Mouse (Mus musculus) limb, embryonic 13.5 days (tissue): ENCODE measurements around the gene Olfr645. TPM values are rescaled to one million over a fixed set of nuclear protein-coding genes. Genes with fewer than 3 reads are reported as not detected.

Experiments
- polyA plus RNA-seq: library from polyadenylated mRNA; unstranded; fragments of >200 nt; fragmentation: Nextera tagmentation; extraction: Ambion mirVana; gene quantifications from 2 replicates; pipeline ENCODE4 v1.2.1, GENCODE M21; 2015

The Olfr645 gene
- polyA plus RNA-seq, 1 experiment from 2014 or later, result not detected

Other genes starting within 250 kb of the Olfr645 start
- gene Hbb-bh2, start 244.9 kb downstream of the Olfr645 start, polyA plus RNA-seq, result not detected in 2 replicates
- gene Hbb-bh1, start 242.3 kb downstream of the Olfr645 start, polyA plus RNA-seq, result 61.1 and 82.5 TPM in 2 replicates
- 6,754 and 6,825 TPM in 2 replicates for gene Hbb-y, start 232.2 kb downstream of the Olfr645 start, polyA plus RNA-seq
- gene Olfr66, start 199.2 kb downstream of the Olfr645 start, polyA plus RNA-seq, result not detected in 2 replicates
- not detected in 2 replicates for gene Olfr64, start 191.0 kb downstream of the Olfr645 start, polyA plus RNA-seq
- not detected in 2 replicates for gene Olfr65, start 182.0 kb downstream of the Olfr645 start, polyA plus RNA-seq
- gene Olfr631, start 156.6 kb downstream of the Olfr645 start, polyA plus RNA-seq, result not detected in 2 replicates
- gene Olfr632, start 151.1 kb downstream of the Olfr645 start, polyA plus RNA-seq, result not detected in 2 replicates
- gene Olfr633, start 141.0 kb downstream of the Olfr645 start, polyA plus RNA-seq, result not detected in 2 replicates
- gene Olfr635, start 114.3 kb downstream of the Olfr645 start, polyA plus RNA-seq, result not detected in 2 replicates
- gene Olfr638, start 86.7 kb downstream of the Olfr645 start, polyA plus RNA-seq, result not detected in 2 replicates
- 0.04 TPM in 1 of 2 replicates, not detected in the other for gene Olfr639, start 68.2 kb downstream of the Olfr645 start, polyA plus RNA-seq
- not detected in 2 replicates for gene Olfr640, start 59.9 kb downstream of the Olfr645 start, polyA plus RNA-seq
- not detected in 2 replicates for gene Olfr641, start 50.0 kb downstream of the Olfr645 start, polyA plus RNA-seq
- gene Olfr642, start 32.8 kb downstream of the Olfr645 start, polyA plus RNA-seq, result not detected in 2 replicates
- not detected in 2 replicates for gene 4930516K23Rik, start 24.0 kb downstream of the Olfr645 start, polyA plus RNA-seq
- 0.05 TPM in 1 of 2 replicates, not detected in the other for gene Olfr644, start 13.6 kb downstream of the Olfr645 start, polyA plus RNA-seq
- not detected in 2 replicates for gene Olfr646, start 19.4 kb upstream of the Olfr645 start, polyA plus RNA-seq
- gene Ubqln5, start 44.4 kb upstream of the Olfr645 start, polyA plus RNA-seq, result not detected in 2 replicates
- not detected in 2 replicates for gene Olfr643, start 51.9 kb upstream of the Olfr645 start, polyA plus RNA-seq
- gene Ubqln3, start 57.8 kb upstream of the Olfr645 start, polyA plus RNA-seq, result not detected in 2 replicates
- gene Ubqlnl, start 65.1 kb upstream of the Olfr645 start, polyA plus RNA-seq, result not detected in 2 replicates
- gene Olfm5, start 79.4 kb upstream of the Olfr645 start, polyA plus RNA-seq, result not detected in 2 replicates
- gene Olfr648, start 97.9 kb upstream of the Olfr645 start, polyA plus RNA-seq, result 0.13 and 0.22 TPM in 2 replicates
- gene Olfr649, start 110.5 kb upstream of the Olfr645 start, polyA plus RNA-seq, result not detected in 2 replicates
- gene Trim6, start 133.3 kb upstream of the Olfr645 start, polyA plus RNA-seq, result 1.1 and 1.4 TPM in 2 replicates
- gene Trim34a, start 159.0 kb upstream of the Olfr645 start, polyA plus RNA-seq, result 1.4 TPM in 2 replicates
- 0.10 and 0.41 TPM in 2 replicates for gene Trim5, start 202.6 kb upstream of the Olfr645 start, polyA plus RNA-seq
- 6.1 and 7.1 TPM in 2 replicates for gene Trim12a, start 230.0 kb upstream of the Olfr645 start, polyA plus RNA-seq
- gene Trim34b, start 244.0 kb upstream of the Olfr645 start, polyA plus RNA-seq, result 0.17 TPM in 1 of 2 replicates, not detected in the other